ENCODE assay signal across 8 mouse cellular contexts in genomic region chr10:79726090-79726489, GRCm38 (mm10). TPM values are rescaled to one million over a fixed set of nuclear protein-coding genes. Genes with fewer than 3 reads are reported as not detected.
A peak's percentile ranks its signal among the peaks of the same experiment; 100 is the strongest.
DNase-seq lines count a peak whose midpoint lies in the region; ATAC-seq and TF ChIP-seq lines count a peak whose summit lies in the region.

No protein-coding gene starts in this region.

- DNase-seq in layer of hippocampus, adult 2 months (ENCODE audit: low spot score in 2 of 2): no peak
- no peak for DNase-seq in layer of hippocampus, adult 18-20 months (ENCODE audit: low spot score in 2 of 2)
- DNase-seq in Patski (ENCODE audit: low read depth, low spot score): no peak
- peak; percentile 54 for DNase-seq in limb, embryonic 11.5 days (ENCODE audit: low spot score)
- DNase-seq in frontal cortex, postnatal 36 days (ENCODE audit: low spot score in 2 of 2): no peak
- DNase-seq in left cerebral cortex, adult 9 months (ENCODE audit: low spot score in 2 of 2): no peak

- 41% methylated on average over 11 of the region's 11 CpGs for WGBS in limb, embryonic 11.5 days

- peak; percentile 17 for ATAC-seq in Patski
- peak; percentile 82 for ATAC-seq in erythroblast, adult 5-6 weeks (replicated peaks; ENCODE audit: low FRiP score, poor library complexity, severe bottlenecking)
- ATAC-seq in limb, embryonic 11.5 days (ENCODE audit: insufficient number of reproducible peaks, low FRiP score, low TSS enrichment, low read depth): no peak
- ATAC-seq in neutrophil, adult 5-6 weeks (ENCODE audit: extremely low read depth, insufficient number of reproducible peaks, low FRiP score, poor library complexity, severe bottlenecking): peak; percentile 40

- H3K4me2 ChIP-seq in limb, embryonic 11.5 days (ENCODE audit: low read depth, severe bottlenecking): no peak overlapping the region

- H3K27ac ChIP-seq in layer of hippocampus, adult 2 months: no peak overlapping the region
- no peak overlapping the region for H3K27ac ChIP-seq in limb, embryonic 11.5 days (replicated peaks; ENCODE audit: low read depth, low read length)

- POLR2A ChIA-PET in Patski (lab: Charles Lee): interaction anchor here (1.5 kb wide), 1 partner anchor 14 kb away, joined by 3 read pairs; no protein-coding TSS in a partner anchor

- H3K9me3 ChIP-seq in limb, embryonic 11.5 days (ENCODE audit: control insufficient read depth, low read length): no peaks in the 10 kb centered on the region

- no peaks in the 10 kb centered on the region for H3K4me1 ChIP-seq in limb, embryonic 11.5 days (ENCODE audit: control insufficient read depth, insufficient read depth, low read length)

- no peak overlapping the region for H3K4me3 ChIP-seq in layer of hippocampus, adult 2 months
- no peak overlapping the region; the same call in 1 of the 2 replicates for H3K4me3 ChIP-seq in limb, embryonic 11.5 days (ENCODE audit: low read depth, low read length)

- peak; percentile 78 for TF ChIP-seq CTCF in layer of hippocampus, adult 2 months (conservative IDR thresholded peaks at IDR 0.05)
- TF ChIP-seq CTCF in Patski (IDR thresholded peaks at IDR 0.05): no peak

- in situ Hi-C loops in Patski (cut with MboI; ENCODE audit: low pct_unique_long_range_greater_than_20kb): no loop called here

- H3K9ac ChIP-seq in limb, embryonic 11.5 days (ENCODE audit: low read length): no peak overlapping the region

- CTCF ChIA-PET in Patski (lab: Charles Lee): interaction anchor here (0.9 kb wide), 1 partner anchor 10 kb away, joined by 3 read pairs; no protein-coding TSS in a partner anchor

- no peaks in the 10 kb centered on the region for H3K36me3 ChIP-seq in limb, embryonic 11.5 days (ENCODE audit: control insufficient read depth, insufficient read depth, low read length)

- H3K27me3 ChIP-seq in Patski: no peaks in the 10 kb centered on the region
- H3K27me3 ChIP-seq in limb, embryonic 11.5 days (ENCODE audit: control insufficient read depth, insufficient read depth, low read length): no peaks in the 10 kb centered on the region

RNA-seq across cellular contexts. Expression of gene Hcn2, which starts 9.7 kb away (rescaled TPM):
- total RNA-seq in layer of hippocampus, adult 2 months (2021): 100 to 1,000 TPM; 118 TPM
- total RNA-seq in layer of hippocampus, adult 18-20 months (2021): 100 to 1,000 TPM; 134 TPM
- 15.4 TPM for polyA plus RNA-seq in Patski (2021)
- not detected in 2 replicates for total RNA-seq in erythroblast, adult 5-6 weeks (2015; ENCODE audit: low replicate concordance)
- total RNA-seq in erythroblast, adult 5-6 weeks (2017; ENCODE audit: low replicate concordance): not detected in 2 replicates
- polyA plus RNA-seq in limb, embryonic 11.5 days (2014; fragmentation: Nextera tagmentation; extraction: Ambion mirVana): not detected in 2 replicates
- not detected in 2 replicates for total RNA-seq in neutrophil, adult 5-6 weeks (2017)

RNA-seq across cellular contexts. Expression of gene Polrmt, which starts 20.3 kb away (rescaled TPM):
- 10 to 100 TPM; 44.5 to 50.6 TPM for total RNA-seq in layer of hippocampus, adult 2 months (2021)
- 10 to 100 TPM; 42.4 to 51.3 TPM for total RNA-seq in layer of hippocampus, adult 18-20 months (2021)
- 44.6 TPM for polyA plus RNA-seq in Patski (2021)
- total RNA-seq in erythroblast, adult 5-6 weeks (2015; ENCODE audit: low replicate concordance): 3.6 and 4.8 TPM in 2 replicates
- 1.1 and 5.0 TPM in 2 replicates for total RNA-seq in erythroblast, adult 5-6 weeks (2017; ENCODE audit: low replicate concordance)
- polyA plus RNA-seq in limb, embryonic 11.5 days (2014; fragmentation: Nextera tagmentation; extraction: Ambion mirVana): 32.2 and 36.1 TPM in 2 replicates
- total RNA-seq in neutrophil, adult 5-6 weeks (2017): 21.9 and 24.6 TPM in 2 replicates

RNA-seq across cellular contexts. Expression of gene Bsg, which starts 21.8 kb away (rescaled TPM):
- total RNA-seq in layer of hippocampus, adult 2 months (2021): 100 to 1,000 TPM; 538 TPM
- total RNA-seq in layer of hippocampus, adult 18-20 months (2021): 100 to 1,000 TPM; 554 to 566 TPM
- polyA plus RNA-seq in Patski (2021): 1,052 TPM
- total RNA-seq in erythroblast, adult 5-6 weeks (2015; ENCODE audit: low replicate concordance): 913 and 945 TPM in 2 replicates
- 805 and 888 TPM in 2 replicates for total RNA-seq in erythroblast, adult 5-6 weeks (2017; ENCODE audit: low replicate concordance)
- polyA plus RNA-seq in limb, embryonic 11.5 days (2014; fragmentation: Nextera tagmentation; extraction: Ambion mirVana): 633 and 674 TPM in 2 replicates
- 105 and 111 TPM in 2 replicates for total RNA-seq in neutrophil, adult 5-6 weeks (2017)

RNA-seq across cellular contexts. Expression of gene Fgf22, which starts 28.8 kb away (rescaled TPM):
- total RNA-seq in layer of hippocampus, adult 2 months (2021): 1 to 10 TPM; 1.9 to 2.8 TPM
- total RNA-seq in layer of hippocampus, adult 18-20 months (2021): 1 to 10 TPM; 1.5 to 2.2 TPM
- 0.63 TPM for polyA plus RNA-seq in Patski (2021)
- not detected in 2 replicates for total RNA-seq in erythroblast, adult 5-6 weeks (2015; ENCODE audit: low replicate concordance)
- total RNA-seq in erythroblast, adult 5-6 weeks (2017; ENCODE audit: low replicate concordance): 0.26 TPM in 1 of 2 replicates, not detected in the other
- polyA plus RNA-seq in limb, embryonic 11.5 days (2014; fragmentation: Nextera tagmentation; extraction: Ambion mirVana): 0.17 and 0.33 TPM in 2 replicates
- total RNA-seq in neutrophil, adult 5-6 weeks (2017): not detected in 2 replicates

RNA-seq across cellular contexts. Expression of gene Gzmm, which starts 37.3 kb away (rescaled TPM):
- 1 to 10 TPM; 3.3 to 4.0 TPM for total RNA-seq in layer of hippocampus, adult 2 months (2021)
- total RNA-seq in layer of hippocampus, adult 18-20 months (2021): 1 to 10 TPM; 3.3 to 3.6 TPM
- 0.47 TPM for polyA plus RNA-seq in Patski (2021)
- not detected in 2 replicates for total RNA-seq in erythroblast, adult 5-6 weeks (2015; ENCODE audit: low replicate concordance)
- 1.7 TPM in 1 of 2 replicates, not detected in the other for total RNA-seq in erythroblast, adult 5-6 weeks (2017; ENCODE audit: low replicate concordance)
- polyA plus RNA-seq in limb, embryonic 11.5 days (2014; fragmentation: Nextera tagmentation; extraction: Ambion mirVana): 0.45 and 0.94 TPM in 2 replicates
- 1.5 and 2.9 TPM in 2 replicates for total RNA-seq in neutrophil, adult 5-6 weeks (2017)

Comparison
In these comparisons a context has a peak if more than half of its experiments do, and no peak if none do; other contexts are left out.
1. RNA of gene Hcn2, which starts 9.7 kb away (total RNA-seq): 134 TPM in layer of hippocampus, adult 18-20 months and 118 TPM in layer of hippocampus, adult 2 months; not detected in erythroblast, adult 5-6 weeks and not detected in neutrophil, adult 5-6 weeks; every median in the first group is over 100 times any median in the second.